Mouse (Mus musculus): ENCODE measurements at regions not wholly inside any gene's neighbourhood (a gene's known extent, or its start where the extent isn't known, plus 50 kb on each side); places are given as distances from the start of the nearest gene placed in this dataset.
A peak's percentile ranks its signal among the peaks of the same experiment; 100 is the strongest.
"Not testable (repeated sequence)": the region's sequence is repeated elsewhere in the genome, so short reads cannot be mapped to it uniquely, and the experiment has no call there.

DNA sequence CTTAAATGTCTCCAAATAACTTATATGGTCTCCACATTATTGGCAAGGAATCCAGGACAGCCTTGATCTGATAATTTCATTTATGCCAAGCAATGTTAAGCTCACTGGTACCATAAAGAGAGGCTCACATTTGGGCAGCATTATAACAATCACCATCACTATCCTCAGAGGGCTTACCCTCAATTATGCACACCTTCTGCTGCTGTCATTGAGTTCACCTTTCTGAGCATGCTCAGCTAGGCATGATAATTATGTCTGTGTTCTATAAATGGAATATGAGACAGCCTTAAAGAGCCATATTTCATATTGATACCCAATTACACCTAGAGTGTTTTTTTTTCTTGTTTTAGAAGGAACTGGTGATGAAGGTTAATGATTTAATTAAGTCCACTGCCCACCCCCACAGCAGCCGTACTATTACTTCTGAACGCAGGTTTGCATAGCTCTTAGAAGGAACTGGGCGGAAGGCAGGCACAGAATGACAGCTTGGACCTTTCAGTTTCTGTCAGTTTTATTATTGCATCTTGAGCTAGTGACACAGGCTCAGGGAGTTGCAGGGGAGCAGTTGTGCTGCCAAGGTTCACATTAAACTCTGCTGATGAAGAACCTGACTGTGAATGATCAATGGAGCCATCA is 424.0 kb upstream of the Sphkap start:
- Histone ChIP-seq H3K4me2 (no peak overlapping the region), H3K4me1 (replicated peaks) (peaks cover 15% of the 10 kb centered on the region), H3K27ac (replicated peaks) (peak overlapping the region; percentile 69; the same call in 1 of the 2 replicates), H3K27me3 (no peaks in the 10 kb centered on the region), H3K9ac (no peak overlapping the region), H3K4me3 (no peak overlapping the region), H3K36me3 (no peaks in the 10 kb centered on the region), H3K9me3 (no peaks in the 10 kb centered on the region)
- peak; percentile 54 for ATAC-seq (ENCODE audit: low FRiP score, low read depth)
- 56% methylated on average over 3 of the region's 3 CpGs for WGBS

DNA sequence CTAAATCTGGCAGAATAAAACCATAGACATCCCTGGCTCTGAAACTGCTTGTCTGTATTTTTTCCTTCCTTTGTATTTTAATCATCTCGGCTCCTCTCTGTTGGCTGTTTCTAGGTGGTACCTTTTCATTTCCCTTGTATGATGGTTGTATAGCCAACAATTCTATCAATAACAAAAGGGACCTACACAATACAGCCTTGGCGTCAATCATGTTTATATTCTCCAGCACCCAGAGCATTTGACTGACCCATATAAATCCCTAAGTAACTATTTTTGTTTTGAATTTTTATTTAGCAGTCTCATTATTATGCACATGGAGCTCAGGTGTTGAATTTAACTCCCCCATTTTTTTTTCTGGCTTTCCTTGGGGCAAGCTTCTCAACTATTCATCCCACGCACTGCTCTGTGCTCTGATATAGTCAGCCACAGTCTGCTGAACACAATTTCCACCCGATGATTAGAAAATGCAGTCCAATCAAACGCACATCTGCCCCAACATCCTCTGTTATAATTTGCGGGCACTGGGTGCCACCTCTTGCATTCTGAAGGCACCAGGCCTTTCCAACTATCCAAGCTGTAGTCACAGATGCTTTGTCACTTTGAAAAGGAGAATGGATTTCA is 422.1 kb upstream of the Sphkap start:
- Histone ChIP-seq H3K9me3 (no peaks in the 10 kb centered on the region), H3K4me3 (no peak overlapping the region), H3K4me1 (replicated peaks) (peaks cover 15% of the 10 kb centered on the region), H3K27ac (replicated peaks) (peak overlapping the region; percentile 61), H3K9ac (no peak overlapping the region), H3K27me3 (no peaks in the 10 kb centered on the region), H3K36me3 (no peaks in the 10 kb centered on the region), H3K4me2 (no peak overlapping the region)
- no peak for ATAC-seq (ENCODE audit: low FRiP score, low read depth)
- 42% methylated on average over 6 of the region's 6 CpGs for WGBS

DNA sequence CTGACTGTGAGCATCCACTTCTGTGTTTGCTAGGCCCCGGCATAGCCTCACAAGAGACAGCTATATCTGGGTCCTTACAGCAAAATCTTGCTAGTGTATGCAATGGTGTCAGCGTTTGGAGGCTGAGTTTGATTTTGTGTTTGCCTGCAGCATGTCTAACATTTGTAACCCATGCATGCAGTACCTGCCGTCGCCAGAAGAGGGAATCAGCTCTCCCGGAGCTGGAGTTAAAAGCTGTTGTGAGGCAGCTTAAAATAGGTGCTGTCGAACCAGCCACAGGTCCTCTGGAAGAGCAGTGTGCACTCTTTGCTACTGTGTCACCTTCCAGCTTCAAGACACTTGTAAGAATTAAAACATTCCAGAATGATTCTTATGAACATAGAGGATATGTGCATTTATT is 403.2 kb upstream of the Sphkap start:
- not testable (repeated sequence) for H3K36me3 ChIP-seq; H3K9me3 ChIP-seq; H3K4me2 ChIP-seq; H3K27me3 ChIP-seq; H3K4me1 ChIP-seq (replicated peaks); H3K9ac ChIP-seq; H3K27ac ChIP-seq (replicated peaks); ATAC-seq (ENCODE audit: low FRiP score, low read depth); H3K4me3 ChIP-seq
- WGBS: 48% methylated on average over 6 of the region's 6 CpGs

DNA sequence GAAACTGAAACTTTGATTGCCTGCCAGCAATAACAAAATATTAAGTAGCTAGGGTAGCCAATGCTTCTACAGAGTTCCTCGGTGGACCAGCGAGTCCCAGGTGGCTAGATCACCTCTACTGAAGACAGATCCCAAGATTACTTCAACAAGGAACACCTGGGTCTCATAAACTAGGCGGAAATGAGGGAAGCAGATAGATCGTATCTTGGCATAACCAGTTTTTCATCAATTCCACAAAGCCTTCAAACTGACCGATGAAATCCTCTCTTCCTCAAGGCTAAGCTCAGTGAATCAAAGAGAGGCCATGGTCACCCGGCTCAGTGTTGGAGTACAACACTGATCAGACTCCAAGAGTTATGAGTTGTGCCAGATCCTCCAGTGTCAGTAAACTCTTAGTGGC is 400.4 kb upstream of the Sphkap start:
- WGBS: 92% methylated on average over 6 of the region's 6 CpGs

DNA sequence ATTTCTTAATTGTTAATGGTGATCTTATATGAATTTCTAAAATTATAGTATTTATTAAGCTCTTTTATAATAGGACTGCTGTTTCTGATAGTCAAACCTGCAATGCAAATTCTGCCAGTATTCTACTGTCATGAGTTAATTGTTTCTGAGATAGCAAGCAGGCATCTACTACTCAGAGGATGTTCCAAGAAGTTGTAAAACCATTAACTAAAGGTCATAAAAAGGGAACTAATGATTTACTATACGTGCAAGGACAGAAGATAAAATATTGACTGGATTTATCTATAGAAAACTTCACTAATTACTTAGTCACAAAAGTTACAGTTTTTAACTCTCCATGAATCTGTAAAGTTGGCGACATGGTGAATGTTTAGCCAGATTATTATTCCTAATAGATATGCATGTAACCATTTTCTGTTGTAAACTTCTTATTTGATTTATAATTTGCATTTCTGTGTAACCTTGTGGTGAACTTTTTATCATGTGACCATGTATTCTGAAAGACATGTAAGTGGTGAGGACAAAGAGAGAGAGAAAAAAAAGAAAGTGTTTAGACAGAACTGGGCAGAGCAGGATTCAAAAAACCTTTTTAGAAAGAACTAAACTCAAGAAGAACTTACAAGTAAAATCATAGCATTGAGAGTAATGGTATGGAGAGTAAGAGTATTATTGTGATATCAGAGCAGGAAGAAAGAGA is 395.5 kb upstream of the Sphkap start:
- ATAC-seq (ENCODE audit: low FRiP score, low read depth): no peak
- Histone ChIP-seq H3K9me3 (no peaks in the 10 kb centered on the region), H3K27ac (replicated peaks) (no peak overlapping the region), H3K27me3 (no peaks in the 10 kb centered on the region), H3K4me3 (no peak overlapping the region), H3K4me2 (no peak overlapping the region), H3K9ac (no peak overlapping the region), H3K4me1 (replicated peaks) (no peaks in the 10 kb centered on the region), H3K36me3 (no peaks in the 10 kb centered on the region)
- 86% methylated on average over 2 of the region's 2 CpGs for WGBS

More for the DNA sequence above, 400.4 kb upstream of the Sphkap start:
- Histone ChIP-seq H3K4me2 (no peak overlapping the region), H3K27ac (replicated peaks) (no peak overlapping the region), H3K27me3 (no peaks in the 10 kb centered on the region), H3K36me3 (no peaks in the 10 kb centered on the region), H3K4me1 (replicated peaks) (no peaks in the 10 kb centered on the region), H3K9me3 (no peaks in the 10 kb centered on the region), H3K9ac (no peak overlapping the region), H3K4me3 (no peak overlapping the region)
- no peak for ATAC-seq (ENCODE audit: low FRiP score, low read depth)

DNA sequence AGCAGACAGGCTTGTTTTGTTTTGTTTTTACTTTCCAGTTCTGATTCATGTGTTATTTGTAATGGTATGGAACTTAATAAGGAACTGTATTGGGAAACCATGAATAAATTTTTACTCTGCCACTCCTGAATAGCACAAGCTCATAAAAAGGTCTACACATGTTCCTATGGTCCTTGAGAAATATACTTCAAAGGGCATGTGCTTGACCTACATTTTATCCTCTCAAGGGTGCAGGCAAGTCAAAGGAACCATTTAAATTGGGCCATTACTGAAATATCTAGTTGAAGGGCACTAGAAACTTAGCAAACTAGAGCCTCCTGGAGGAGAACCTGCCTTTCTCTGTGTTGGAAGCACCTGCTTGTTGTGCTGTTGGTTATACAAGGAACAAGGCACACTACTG is 393.8 kb upstream of the Sphkap start:
- Histone ChIP-seq H3K9me3 (no peaks in the 10 kb centered on the region), H3K9ac (no peak overlapping the region), H3K4me3 (no peak overlapping the region), H3K36me3 (no peaks in the 10 kb centered on the region), H3K27ac (replicated peaks) (no peak overlapping the region), H3K4me2 (no peak overlapping the region), H3K4me1 (replicated peaks) (no peaks in the 10 kb centered on the region), H3K27me3 (no peaks in the 10 kb centered on the region)
- no peak for ATAC-seq (ENCODE audit: low FRiP score, low read depth)

DNA sequence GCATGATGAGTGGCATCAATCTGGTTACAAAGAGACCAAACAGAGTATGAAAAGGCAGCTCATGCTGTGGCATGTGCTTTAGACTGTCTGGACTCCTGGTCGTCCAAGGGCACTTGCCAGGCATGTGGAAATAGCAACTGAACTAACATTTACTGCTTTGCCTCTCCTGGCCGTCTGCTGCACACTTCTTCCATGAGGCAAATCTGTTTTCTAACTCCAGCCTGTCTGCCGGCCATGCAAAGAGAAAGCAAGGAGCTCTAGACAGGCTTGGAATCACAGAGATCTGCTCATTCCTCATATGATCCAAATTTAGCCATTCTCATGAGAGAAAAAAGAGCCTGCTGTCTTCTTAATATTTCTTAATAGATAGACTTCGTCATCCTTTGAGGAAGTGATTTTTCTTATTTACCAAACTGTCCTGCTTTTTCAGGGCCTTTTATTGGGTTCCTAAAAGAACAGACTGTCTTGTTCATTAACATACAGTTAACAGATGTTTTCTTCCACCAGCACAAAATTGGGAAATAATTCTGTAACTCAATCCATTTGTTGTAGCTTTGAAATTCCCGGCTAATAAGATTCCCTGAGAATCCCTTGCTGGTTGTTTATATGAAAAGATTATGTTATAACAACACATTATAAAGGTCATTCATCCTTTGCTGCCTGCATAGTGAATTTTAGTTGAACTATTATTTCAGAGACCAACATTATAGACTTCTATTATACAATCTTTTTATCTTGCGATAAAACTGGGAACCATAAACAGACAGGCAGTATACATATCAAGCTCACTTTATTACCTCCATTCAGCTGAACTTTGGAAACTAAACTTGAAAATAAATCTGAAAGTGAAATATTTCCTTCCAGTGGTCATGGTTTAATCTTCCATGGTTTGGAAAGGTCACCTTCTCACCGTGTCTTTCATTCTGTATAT is 389.2 kb upstream of the Sphkap start:
- no peak overlapping the region for H3K9ac ChIP-seq
- H3K4me2 ChIP-seq: no peak overlapping the region
- H3K36me3 ChIP-seq: no peaks in the 10 kb centered on the region
- no peak overlapping the region for H3K4me3 ChIP-seq
- 60% methylated on average over 7 of the region's 7 CpGs for WGBS
- no peak for ATAC-seq (ENCODE audit: low FRiP score, low read depth)
- no peaks in the 10 kb centered on the region for H3K4me1 ChIP-seq (replicated peaks)
- H3K27ac ChIP-seq (replicated peaks): no peak overlapping the region
- H3K27me3 ChIP-seq: no peaks in the 10 kb centered on the region
- no peaks in the 10 kb centered on the region for H3K9me3 ChIP-seq

DNA sequence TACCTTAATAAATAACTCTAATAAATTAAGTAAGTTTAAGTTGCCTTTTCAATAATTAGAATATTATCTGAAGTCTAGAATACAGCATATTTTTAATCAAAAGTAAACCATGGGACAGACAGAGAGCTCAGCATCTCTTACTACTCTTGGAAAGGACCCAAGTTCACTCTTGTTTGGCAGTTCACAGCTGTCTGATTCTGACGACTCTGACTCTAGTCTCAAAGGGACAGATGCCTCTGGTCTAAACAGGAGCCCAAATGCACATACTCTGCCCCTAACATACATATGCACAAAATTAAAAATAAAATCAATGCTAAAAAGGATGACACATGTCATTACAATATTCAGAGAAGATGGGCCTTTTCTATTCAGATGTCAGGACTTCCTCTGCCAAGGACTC is 369.2 kb upstream of the Sphkap start:
- H3K4me1 ChIP-seq (replicated peaks): no peaks in the 10 kb centered on the region
- whole genome bisulfite sequencing: 61% methylated on average over 1 of the region's 1 CpGs
- H3K27me3 ChIP-seq: no peaks in the 10 kb centered on the region
- no peaks in the 10 kb centered on the region for H3K9me3 ChIP-seq
- H3K4me3 ChIP-seq: no peak overlapping the region
- no peak overlapping the region for H3K4me2 ChIP-seq
- H3K27ac ChIP-seq (replicated peaks): no peak overlapping the region
- no peak for ATAC-seq (ENCODE audit: low FRiP score, low read depth)
- H3K9ac ChIP-seq: no peak overlapping the region
- no peaks in the 10 kb centered on the region for H3K36me3 ChIP-seq

DNA sequence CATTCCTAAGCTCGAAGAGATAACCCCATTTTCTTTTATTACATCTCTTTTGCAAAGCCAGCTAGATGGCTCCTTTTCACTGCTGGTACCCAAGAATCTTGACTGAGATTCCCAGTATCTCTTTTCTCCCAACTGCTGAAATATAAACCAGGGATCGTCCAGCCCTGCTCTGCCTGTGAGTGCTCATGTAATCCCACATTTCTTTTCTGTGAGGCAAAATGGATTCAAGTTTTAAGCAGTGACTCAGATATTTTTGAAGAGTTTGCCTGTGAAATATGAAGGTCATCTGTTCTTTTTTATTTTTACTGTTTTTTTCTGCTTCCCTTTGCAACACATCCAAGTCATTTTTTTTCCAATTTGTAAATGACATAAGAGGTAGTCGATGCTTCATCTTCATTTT is 363.2 kb upstream of the Sphkap start:
- 70% methylated on average over 3 of the region's 3 CpGs for WGBS
- no peaks in the 10 kb centered on the region for H3K27me3 ChIP-seq
- no peak overlapping the region for H3K27ac ChIP-seq (replicated peaks)
- H3K9me3 ChIP-seq: no peaks in the 10 kb centered on the region
- H3K4me2 ChIP-seq: no peak overlapping the region
- H3K4me3 ChIP-seq: no peak overlapping the region
- no peak for ATAC-seq (ENCODE audit: low FRiP score, low read depth)
- no peaks in the 10 kb centered on the region for H3K36me3 ChIP-seq
- H3K4me1 ChIP-seq (replicated peaks): no peaks in the 10 kb centered on the region
- H3K9ac ChIP-seq: no peak overlapping the region

DNA sequence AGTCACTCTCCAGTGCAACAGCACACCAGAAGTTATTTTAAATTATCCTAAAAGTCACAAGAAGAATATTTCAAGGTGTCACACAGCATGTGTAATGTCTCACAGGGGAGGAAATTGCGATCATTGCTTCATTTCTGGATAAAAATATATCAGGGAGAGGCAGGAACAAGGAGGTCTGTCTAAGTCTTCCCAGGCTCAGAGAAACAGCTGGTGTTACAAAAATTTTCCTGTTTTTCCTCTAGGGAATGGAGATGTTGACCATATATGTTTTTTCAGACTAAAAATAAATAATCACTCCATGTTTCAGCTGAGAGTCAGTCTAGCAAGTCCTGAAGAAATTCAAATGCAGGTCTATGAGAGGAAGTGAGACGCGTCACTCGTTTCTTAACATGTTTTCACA is 353.5 kb upstream of the Sphkap start:
- no peak overlapping the region for H3K9ac ChIP-seq
- 80% methylated on average over 4 of the region's 4 CpGs for WGBS
- no peak overlapping the region for H3K4me3 ChIP-seq
- H3K9me3 ChIP-seq: no peaks in the 10 kb centered on the region
- ATAC-seq (ENCODE audit: low FRiP score, low read depth): no peak
- peaks cover 3% of the 10 kb centered on the region; the same call in 1 of the 2 replicates for H3K4me1 ChIP-seq (replicated peaks)
- H3K4me2 ChIP-seq: no peak overlapping the region
- H3K27me3 ChIP-seq: no peaks in the 10 kb centered on the region
- no peaks in the 10 kb centered on the region for H3K36me3 ChIP-seq
- no peak overlapping the region for H3K27ac ChIP-seq (replicated peaks)

DNA sequence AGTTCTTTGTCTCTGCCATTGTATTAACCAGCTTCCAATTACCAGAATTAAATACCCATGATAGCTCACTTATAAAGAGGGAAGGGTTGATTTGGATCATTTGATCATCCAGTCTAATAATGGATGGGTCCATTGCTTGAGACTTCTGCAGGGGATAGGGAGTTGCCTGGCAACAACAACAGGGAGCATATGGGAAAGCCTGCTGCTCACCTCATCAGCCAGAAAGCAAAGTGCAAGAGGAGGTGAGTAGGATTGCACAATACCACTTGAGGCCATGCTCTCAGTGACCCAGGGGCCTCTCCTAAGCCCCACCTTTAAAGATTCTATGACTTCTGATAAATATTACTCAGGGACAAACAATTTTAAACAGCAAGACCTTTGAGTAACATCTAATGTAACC is 348.9 kb upstream of the Sphkap start:
- Histone ChIP-seq H3K4me2 (no peak overlapping the region), H3K36me3 (no peaks in the 10 kb centered on the region), H3K27me3 (no peaks in the 10 kb centered on the region), H3K9me3 (no peaks in the 10 kb centered on the region), H3K9ac (no peak overlapping the region), H3K4me3 (no peak overlapping the region), H3K4me1 (replicated peaks) (peaks cover 9% of the 10 kb centered on the region; the same call in 1 of the 2 replicates), H3K27ac (replicated peaks) (no peak overlapping the region)
- ATAC-seq (ENCODE audit: low FRiP score, low read depth): peak; percentile 45; the same call in 1 of the 2 replicates

DNA sequence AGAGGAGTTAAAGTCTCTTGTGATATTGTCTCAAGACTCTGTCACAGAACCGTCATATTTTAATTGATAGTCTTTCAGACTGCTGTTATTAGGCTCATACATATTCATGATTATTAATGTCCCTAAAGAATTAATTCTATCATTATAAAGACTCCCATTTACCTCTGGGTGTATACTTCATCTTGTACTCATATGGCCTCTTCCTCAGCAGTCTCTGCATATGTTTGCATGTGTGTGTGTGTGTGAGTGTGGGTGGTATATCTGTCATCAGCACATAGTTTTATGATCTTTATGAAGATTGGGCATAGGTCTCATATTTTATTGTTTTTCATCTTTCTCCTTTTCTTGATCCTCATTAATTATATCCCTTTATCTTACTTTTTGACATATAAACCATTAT is 347.3 kb upstream of the Sphkap start:
- no peaks in the 10 kb centered on the region for H3K27me3 ChIP-seq
- no peak overlapping the region for H3K4me3 ChIP-seq
- no peaks in the 10 kb centered on the region for H3K9me3 ChIP-seq
- 25% methylated on average over 1 of the region's 1 CpGs for WGBS
- no peak overlapping the region for H3K4me2 ChIP-seq
- no peak overlapping the region for H3K27ac ChIP-seq (replicated peaks)
- H3K36me3 ChIP-seq: no peaks in the 10 kb centered on the region
- no peak for ATAC-seq (ENCODE audit: low FRiP score, low read depth)
- no peak overlapping the region for H3K9ac ChIP-seq
- peaks cover 9% of the 10 kb centered on the region; the same call in 1 of the 2 replicates for H3K4me1 ChIP-seq (replicated peaks)
